Mouse (Mus musculus): ENCODE results near the gene Astn1.

Astn1 gene

DNA sequence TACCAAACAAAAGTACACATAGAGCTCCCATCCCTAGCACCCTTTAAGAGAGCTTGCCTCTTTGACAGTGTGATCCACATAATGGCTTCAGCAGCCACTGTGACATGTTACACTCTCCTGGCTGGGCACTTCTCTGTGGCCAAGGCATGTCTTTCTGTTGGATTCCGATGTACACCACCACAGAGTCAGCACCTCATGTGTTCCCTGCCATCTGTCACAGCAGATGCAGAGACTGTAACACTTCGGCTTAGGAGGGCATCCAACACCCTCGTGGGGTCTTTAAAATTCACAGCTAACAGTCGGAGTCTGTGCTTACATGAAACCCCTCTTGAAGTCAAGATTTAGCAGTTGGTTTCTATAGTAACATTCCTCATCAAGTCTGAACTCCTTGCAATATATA is 154.5 kb downstream of the Astn1 start:
- no peak for DNase-seq (ENCODE audit: low spot score)

DNA sequence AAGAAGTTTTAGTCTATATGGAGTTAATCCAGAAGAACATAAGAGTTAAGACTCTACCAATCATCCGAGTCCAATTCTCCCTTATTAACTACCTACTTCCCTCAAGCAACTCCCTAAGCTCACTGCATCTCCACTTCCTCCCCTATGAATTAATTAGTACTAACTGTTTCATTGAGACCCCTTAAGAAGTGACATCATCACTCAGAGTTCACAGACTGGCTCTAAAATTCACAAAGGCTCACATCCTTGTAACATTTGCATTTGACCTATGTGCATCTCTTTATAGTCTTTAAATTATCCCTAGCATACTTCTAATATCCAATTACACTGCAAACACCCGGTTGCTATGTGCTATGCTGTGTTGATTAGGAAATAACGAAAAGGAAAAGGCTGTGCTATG is 174.1 kb downstream of the Astn1 start:
- no peak for DNase-seq (ENCODE audit: low spot score)

DNA sequence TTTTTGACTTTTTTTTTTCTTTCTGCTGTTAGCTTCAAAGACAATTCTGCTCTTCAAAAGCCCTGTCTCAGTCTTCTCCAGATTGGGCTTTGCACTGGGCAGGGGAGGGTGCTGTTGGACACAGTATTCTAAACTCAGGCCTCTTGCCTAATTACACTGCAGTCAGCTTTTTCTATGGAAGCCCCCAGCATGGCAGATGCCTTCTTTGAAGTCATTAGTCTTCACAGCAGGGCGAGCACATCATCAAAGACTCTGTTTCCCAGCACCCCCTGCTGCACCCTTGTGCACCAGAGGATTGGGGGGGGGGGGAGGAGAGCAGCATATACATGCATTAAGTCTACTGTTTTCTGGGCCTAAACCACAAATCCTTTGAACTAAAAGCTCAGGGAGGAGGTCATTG is 174.8 kb downstream of the Astn1 start:
- no peak for DNase-seq (ENCODE audit: low spot score)

DNA sequence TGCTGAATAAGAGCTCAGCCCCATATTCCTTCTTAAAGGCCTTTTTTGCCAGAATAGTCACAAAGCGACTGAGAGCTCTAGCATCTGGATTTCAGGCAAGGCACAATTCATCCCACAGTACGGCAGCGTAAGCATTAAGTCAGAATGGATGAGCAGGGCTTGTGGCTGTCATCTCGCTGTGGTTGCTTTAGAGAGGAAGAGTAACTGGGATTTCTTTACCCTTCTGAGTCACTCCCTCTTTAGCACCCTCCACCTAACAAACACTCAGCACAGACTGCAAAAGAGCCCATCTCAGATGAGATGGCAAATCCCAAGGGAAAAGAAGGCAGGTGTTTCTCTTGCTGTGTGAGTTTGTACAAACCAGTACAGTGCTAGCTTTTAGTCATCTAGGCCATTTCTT is 183.0 kb downstream of the Astn1 start:
- DNase-seq (ENCODE audit: low spot score), result no peak

DNA sequence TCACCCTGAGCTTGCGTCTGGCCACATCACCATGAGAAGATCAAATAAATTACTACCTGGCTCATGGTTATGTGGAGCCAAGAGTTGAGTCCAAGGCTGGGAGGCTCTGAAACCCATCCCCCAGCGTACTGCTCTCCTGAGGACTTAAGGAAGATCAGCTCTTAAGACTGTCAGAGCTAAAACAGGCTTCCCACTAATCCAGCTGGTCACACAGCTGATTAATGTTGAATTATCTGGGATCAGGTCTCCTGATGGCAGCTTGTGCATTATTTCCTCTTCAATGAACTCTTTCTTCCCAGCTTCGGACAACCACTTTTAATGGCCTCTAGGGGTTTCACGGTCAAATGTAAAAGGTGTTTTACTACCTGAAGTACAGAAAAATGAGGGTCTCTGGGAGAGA is 184.4 kb downstream of the Astn1 start:
- no peak for DNase-seq (ENCODE audit: low spot score)

DNA sequence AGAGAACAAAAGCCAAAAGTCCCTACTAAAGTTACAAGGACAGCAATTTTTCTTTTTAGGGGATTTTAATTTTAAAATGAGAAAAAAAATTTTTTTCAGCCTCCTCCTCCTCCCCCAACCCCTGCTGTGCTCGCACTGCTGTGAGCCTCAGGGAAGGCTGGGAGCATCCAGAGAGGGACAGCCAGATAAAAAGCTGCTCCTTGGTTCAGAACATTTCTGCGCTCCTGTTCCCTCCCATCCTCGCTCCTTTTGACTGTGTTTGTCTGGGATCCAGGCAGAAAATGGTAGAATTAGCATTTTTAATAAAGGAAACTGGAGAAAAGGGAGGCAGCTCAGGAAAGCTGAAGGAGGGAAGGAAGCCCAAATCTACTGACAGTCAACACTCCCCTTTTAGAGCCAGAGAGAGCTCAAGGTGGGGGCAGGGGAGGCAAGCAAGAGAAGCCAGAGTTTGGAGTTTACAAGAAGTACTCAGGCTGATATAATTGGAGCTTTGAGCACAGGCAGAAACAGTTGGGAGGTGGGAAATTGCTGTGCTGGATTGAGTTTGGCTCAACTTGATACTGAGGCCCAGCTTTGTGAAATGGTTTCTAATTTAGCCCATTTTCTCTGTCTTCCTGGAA is 185.6 kb downstream of the Astn1 start:
- DNase-seq (ENCODE audit: low spot score), result peak; percentile 57

DNA sequence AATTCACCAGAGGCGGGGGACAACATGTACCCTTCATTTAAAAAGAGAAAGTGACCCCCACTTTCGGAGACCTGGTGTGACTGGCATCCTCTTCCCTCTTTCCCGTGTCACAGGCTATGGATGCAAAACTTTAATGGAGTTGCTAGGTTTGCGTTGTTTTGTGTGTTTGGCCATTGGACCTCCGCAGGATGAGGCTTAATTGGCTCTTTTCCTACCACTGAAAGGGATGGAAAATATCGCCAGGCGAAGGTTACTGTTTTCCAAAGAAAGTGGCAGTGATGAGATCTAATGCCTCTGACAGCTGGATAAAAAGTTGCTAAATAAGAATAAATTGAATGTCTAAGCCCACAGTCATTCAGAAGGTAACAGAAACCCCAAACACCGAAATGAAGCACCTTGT is 186.2 kb downstream of the Astn1 start:
- no peak for DNase-seq (ENCODE audit: low spot score)

DNA sequence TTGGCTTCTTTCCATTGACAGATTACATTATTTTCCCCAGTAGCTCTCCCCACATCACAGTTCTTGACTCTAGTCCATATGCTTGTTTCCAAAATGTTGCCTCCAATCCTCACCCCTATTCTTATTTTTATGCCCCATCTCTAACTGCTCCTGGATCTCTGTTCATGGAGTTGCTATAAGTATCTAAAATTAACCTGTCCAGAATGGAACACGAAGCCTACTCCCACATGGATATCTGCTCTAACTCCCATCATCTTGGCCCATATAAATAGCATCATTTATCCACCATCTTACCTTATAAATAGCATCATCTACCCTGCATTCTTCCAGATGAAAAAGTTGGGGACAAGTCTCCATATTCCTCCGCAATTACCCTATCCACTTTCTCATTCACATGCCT is 187.5 kb downstream of the Astn1 start:
- no peak for DNase-seq (ENCODE audit: low spot score)

DNA sequence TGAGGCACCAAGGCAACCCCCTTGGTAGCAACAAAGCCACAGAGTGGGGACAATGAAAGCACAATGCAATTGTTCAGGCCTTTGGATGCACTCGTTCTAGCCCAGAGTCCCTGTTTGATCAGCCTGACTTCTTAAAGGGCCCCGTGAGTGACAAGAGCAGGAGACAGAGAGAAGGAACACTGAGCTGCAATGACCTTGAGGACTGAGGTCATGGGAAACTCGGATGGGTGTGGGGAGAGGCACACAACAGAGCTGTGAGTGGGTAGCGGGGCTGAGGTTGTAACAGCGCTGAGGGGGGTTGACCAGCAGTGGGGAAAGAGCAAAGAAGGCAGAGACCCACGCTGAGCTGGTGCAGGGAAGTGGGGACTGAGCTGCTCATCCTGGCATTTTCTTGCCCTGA is 189.9 kb downstream of the Astn1 start:
- no peak for DNase-seq (ENCODE audit: low spot score)

DNA sequence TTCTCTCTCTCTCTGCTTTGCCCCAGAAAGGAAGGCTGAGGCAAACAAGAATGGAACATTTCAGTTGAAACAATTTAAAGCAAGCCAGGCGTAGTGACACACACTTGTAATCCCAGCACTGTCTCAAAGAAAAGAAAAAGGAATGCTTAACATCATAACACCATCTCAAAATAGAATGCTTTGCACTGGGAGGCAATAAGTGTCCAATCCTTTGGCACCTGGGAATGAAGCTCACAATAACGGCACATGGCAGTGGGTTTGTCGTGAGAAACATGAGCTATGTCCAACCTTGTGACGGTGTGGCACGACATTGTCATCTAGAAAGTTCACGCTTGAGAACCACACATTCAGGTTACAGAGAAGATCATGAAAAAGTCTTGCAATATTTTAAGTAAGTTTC is 191.3 kb downstream of the Astn1 start:
- no peak for DNase-seq (ENCODE audit: low spot score)

DNA sequence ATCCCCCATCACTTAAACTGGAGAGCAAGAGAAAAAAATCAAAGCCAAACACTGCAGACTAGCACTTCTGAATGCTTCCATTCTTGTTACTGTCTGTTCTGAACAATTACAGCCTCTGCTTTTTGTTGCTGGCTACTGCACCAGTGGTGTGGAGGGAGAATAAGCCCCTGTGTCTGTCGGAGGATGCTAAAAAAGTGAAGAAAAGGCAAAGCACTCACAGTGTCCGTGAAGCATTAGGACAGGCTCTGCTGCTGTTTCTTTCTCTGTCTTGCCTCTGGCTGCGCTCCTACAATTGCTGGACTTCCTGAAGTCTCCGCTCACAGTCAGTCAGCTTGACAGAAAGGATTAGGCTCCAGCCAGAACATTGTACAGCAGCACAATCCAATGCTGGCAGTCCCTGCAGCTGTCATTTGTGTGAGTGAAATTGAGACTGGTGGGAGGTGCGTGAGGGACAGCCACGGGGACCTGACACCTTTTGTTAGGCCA is 192.0 kb downstream of the Astn1 start:
- peak; percentile 19 for DNase-seq (ENCODE audit: low spot score)

DNA sequence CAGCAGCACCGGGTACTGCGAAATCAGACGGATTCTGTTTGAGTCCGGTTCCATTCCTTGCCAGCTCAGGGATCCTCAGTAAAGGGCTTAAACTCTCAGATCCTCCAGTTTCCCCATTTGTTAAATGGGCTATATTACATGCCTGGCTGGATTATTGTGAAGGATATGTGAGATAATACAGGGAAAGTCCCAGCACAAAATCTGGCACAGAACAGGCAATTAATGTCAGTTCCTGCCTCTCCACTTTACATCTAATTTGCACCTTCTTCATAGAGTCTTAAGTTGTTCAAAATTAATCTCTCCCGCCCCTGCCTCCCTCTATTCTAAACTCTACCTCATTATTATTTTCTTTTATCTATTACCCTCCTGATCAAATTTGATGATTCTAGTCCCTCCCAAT is 211.1 kb downstream of the Astn1 start:
- no peak for DNase-seq (ENCODE audit: low spot score)

DNA sequence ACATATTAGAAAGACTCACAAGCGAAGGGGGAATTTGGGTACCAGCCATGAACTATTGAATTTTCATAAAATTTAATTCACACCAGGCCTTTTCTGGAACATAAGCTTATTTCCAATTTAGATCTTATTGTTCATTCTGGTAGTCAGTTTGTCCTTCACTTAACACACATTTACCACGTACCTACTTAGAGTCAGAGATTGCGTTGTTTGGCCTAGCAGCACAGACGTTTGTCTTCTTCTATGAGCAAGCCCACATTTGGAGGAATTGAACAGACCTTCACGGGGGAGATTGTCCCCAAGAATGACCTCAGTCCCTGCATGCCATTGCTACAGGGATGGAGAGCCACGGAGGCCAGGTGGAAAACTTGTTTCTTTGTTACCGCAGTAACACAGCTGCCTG is 211.5 kb downstream of the Astn1 start:
- DNase-seq (ENCODE audit: low spot score), result no peak

DNA sequence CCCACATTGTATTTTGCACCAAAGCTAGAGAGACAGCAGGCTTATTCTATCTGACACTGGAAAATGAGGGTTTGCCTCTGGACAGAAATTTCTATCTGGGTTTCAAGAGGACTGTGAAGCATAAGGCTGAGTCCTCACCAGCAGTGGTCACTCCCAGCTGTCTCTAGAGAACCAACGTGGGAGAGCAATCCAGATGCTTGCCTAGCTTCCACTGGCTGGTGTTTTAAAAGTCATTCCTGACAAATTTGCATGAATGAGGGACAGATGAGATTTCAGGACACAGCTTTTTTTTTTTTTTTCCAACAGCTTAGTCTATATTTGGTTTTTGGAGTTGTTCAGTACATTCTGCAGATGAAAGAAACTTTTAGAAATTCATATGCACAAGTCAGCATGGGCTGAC is 213.9 kb downstream of the Astn1 start:
- no peak for DNase-seq (ENCODE audit: low spot score)

DNA sequence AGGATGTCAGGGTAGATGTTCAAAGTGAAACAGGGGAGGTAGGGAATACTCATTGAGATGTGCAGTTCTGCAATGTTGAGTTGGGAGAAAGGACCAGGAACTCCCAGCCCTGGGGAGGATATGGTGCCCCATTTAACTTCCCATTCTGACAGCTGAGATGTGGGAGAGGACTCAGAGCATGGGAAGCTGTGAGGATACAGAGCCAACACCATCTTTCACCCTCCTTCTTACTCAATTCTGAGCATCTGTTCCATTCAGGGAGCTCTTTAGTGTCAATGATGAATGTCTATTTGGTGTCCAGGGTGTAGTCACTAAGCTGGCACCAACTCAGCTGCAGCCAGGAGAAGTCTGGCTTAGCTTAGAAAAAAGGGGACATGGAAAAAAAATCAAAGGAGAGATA is 219.7 kb downstream of the Astn1 start:
- peak; percentile 42 for DNase-seq (ENCODE audit: low spot score)

DNA sequence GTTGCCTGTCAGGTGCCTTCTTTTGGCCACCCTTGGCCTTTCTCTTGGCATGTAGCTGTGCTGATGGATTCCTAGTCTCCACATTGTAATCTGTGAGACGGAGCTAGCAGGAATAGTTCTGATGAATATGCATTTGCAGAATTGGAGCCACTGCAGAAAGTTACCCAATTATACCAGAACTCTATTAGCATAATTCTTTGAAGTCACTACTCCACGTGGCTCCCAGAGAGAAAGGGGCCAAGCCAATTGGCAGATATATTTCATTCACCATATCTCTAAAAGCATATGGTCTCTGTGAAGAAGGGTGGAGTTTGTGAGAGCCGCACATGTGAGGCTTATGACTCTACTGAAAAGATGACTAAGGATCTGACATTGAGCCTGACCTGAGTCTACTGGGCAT is 226.8 kb downstream of the Astn1 start:
- no peak for DNase-seq (ENCODE audit: low spot score)

DNA sequence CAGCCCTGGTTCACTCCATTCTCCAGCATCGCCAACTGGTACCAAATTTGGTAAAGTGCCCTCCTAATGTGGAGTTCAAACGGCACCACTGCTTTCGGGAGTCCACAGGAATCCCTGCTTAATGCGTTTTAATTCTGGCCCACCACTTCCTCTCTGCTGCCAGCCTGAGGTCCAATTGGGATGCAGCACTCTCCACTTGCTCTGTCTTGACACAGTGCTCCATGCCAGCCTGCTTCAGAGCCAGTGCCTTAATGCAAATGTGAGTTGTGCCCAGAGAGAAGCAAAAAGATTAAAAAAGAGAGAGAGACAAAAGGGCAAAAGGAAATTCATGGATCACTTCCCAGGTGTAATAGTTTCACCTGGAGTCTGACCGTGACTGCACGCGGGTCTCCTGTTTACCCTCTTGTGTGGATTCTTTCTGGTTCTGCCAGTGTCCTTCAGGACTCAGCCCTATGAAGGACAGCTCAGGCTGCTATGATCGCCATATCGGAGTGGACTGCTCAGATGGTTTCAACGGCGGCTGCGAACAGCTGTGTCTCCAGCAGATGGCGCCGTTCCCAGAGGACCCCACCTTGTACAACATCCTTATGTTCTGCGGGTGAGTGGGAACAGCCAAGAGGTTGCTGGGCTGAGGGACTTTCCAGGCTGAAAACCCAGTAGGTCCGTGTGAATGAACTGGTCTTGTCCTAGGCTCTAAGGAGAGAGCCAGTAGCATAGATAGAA is 234.8 kb downstream of the Astn1 start:
- peak; percentile 55 for DNase-seq (ENCODE audit: low spot score)

DNA sequence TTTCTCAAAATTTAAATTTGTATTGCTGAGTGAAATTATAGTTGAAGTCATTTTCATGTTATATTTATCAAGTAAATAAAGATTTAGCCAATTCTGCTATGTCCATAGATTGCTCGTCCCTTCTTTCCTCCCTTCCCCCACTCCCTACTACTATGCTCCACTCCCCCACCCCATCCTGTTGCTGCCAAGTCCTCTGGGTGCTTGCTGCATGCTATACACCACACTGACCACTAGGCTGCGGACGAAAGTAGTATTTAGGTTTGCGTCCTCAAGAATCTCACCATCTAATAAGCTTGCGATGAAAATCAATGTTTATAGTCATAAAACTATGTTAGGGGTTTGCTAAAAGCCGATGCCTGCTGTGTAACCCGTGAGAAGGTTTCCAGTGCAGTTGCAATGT is 235.9 kb downstream of the Astn1 start:
- no peak for DNase-seq (ENCODE audit: low spot score)

DNA sequence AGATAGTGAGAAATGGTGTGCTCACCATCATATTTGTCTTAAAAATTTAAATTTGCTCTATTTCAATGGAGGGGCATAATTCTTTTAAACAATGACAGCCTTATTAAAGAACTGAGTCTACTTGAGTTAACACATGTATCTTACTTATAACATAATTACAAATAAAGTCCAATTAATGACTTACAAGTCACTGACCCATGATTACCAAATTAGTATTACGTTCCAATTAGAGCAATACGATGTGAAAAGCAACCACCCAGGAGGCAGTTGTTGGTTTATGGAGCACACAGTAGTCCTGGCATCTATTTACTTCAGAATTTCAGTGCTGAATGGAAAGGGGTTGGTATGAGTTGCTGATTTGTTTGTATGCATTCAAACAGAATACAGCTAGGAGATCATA is 237.4 kb downstream of the Astn1 start:
- DNase-seq (ENCODE audit: low spot score), result no peak

DNA sequence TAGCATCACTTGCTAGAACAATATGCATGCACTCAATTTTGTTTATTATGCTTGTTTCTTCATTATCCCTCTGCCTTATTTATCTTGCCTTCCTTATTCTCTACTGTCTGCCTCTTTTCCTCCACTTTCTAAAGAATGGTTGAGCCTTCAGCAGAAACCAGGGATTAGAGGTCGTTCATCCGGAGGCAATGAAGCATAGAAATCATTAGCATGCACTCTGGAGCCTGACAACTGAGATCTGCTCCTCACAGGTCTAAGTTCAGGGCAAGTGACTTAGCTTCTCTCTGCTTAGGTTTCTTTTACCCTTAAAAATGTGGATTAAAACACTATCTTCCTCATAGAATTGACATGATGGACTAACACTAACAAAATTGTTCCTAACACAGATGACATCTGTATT is 241.0 kb downstream of the Astn1 start:
- DNase-seq (ENCODE audit: low spot score), result no peak

DNA sequence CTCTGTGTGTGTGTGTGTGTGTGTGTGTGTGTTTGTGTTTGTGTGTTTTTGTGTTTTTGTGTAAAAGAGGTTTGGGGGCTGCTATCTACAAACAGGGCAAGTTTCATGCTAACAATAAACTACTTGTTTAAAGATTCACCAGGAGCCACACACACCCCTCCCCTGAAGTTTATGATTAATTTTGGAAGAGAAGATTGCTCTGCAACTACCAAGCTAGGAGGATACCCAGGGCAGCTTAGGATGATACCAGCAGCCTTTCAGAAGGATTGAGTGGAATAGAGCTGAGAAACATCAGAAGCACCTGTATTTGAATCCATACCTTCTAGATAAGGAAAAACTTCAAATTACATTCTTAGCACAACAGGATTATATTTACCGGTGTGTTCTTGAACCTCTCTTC is 242.1 kb downstream of the Astn1 start:
- no peak for DNase-seq (ENCODE audit: low spot score)

DNA sequence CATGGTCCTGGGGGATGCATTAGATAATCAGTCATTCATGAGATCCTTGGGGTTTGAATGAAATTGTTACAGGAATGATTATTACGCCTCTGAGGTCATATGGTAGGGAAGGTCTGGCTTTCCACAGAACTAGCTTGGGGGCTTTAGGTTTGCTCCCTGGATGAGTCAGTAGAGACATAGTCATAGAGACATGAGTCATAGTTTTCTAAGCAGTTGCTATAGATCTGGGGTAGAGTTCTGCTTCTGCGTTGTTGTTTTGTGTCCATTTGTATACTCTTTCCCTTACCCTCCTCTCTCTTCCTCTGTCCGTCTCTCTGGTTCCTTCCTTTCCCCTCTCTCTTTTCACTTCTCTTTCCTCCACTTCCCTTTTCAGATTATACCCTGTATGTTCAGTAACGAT is 243.5 kb downstream of the Astn1 start:
- DNase-seq (ENCODE audit: low spot score), result no peak

DNA sequence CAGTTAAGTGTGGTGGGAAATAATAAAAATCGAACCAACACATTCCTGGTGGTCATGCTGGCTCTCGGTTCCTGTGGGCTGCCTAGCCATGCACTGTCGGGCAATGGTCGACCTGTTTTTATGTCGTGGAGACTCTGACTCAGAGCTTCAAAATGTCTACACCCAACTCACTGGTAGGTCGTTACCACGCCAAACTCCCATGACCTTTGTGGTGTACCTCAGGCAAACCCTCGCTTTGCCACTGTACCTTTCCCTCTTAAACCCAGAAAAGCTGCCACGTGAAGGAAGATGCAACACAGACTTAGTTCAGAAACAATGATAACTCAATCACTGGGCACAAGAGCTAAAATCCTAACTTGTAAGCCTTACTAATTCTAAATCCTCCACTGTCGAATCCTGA is 244.3 kb downstream of the Astn1 start:
- DNase-seq (ENCODE audit: low spot score), result no peak

DNA sequence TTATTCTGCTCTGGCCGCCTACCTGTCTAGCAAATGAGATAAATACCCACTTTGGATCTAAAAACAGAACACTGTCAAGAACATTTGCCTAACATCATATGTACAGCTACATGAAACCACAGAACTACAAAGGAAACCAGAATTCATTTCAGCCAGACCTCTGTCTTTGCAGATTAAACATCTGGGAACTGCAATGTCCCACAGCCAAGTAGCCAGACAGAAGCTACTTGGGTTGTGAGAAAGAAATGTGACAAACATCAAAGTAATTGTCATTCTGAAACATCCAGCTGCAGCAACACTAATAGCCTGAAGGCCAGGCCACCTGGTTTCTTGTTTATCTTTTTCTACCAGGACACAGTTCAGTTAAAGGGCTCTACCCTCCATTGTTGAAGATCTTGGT is 245.1 kb downstream of the Astn1 start:
- DNase-seq (ENCODE audit: low spot score), result no peak
